Mouse (Mus musculus) small intestine, adult 2 months (tissue): ENCODE measurements around the gene Mrps5.

ENCODE experiments used
- CTCF ChIP-seq: fragments of 200-500 bp; IDR thresholded peaks from 2 replicates; pipeline ENCODE4 v1.5.1; 2012; ENCODE audit warnings: low read depth, mild to moderate bottlenecking, control low read depth, inconsistent platforms, low read length, moderate library complexity, mixed read lengths; ENCODE audit not compliant: insufficient replicate concordance, insufficient read length; ENCODE audit errors: extremely low read depth
- POLR2A ChIP-seq: fragments of 200-500 bp; IDR thresholded peaks from 2 replicates; pipeline ENCODE4 v1.6.1; 2012; ENCODE audit warnings: low read depth, mild to moderate bottlenecking, control low read depth, inconsistent platforms, low read length, moderate library complexity

DNA sequence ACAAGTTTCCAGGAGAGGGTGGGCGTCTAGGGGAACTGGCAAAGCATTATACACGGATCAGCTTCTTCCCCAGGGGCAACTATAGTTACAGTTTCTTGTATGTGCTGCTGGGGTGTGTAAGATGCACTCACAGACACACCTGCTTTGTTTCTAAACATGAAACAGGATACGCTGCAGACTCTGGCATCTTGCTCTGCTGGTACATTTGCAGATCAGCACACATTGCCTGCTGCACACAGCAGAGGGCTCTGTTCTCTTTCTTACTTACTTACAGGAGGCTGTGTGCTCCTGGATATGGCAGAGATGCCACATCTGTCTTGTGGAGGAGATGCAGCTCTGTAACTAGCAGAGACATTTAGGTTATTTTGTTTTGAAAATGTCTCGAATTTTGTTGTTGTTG, 3.8 kb downstream of the Mrps5 start:
- TF ChIP-seq CTCF (no peak), POLR2A (no peak)
